Mouse (Mus musculus): Measurements from ENCODE around the gene 1700030K09Rik.

GRCm38 (mm10) chr8:72504637-72505314, 61.1 kb downstream of the 1700030K09Rik start:
- no peak for TF ChIP-seq POLR2A (IDR thresholded peaks at IDR 0.05; ENCODE audit: control insufficient read depth, extremely low read depth, insufficient read depth, low read length, poor library complexity)
- TF ChIP-seq CTCF (IDR thresholded peaks at IDR 0.05; ENCODE audit: borderline replicate concordance, control insufficient read depth, extremely low read depth, insufficient read depth, low read length, poor library complexity), result no peak
